Mouse (Mus musculus): ENCODE measurements around the gene Otulin.

The Otulin gene

GRCm38 (mm10) chr15:27656626-27657025, 26.1 kb upstream of the Otulin start:
- DNase-seq (ENCODE audit: low read depth) = no peak

- DNase-seq (ENCODE audit: low read depth) = peak; percentile 34
Measured at GRCm38 (mm10) chr15:27655015-27655414, 24.5 kb upstream of the Otulin start.

- peak; percentile 38 for DNase-seq (ENCODE audit: low read depth)
Measured at GRCm38 (mm10) chr15:27647686-27648085, 17.2 kb upstream of the Otulin start.

GRCm38 (mm10) chr15:27646665-27647064, 16.2 kb upstream of the Otulin start:
- no peak for DNase-seq (ENCODE audit: low read depth)

- DNase-seq (ENCODE audit: low read depth) = no peak
Measured at GRCm38 (mm10) chr15:27645250-27645649, 14.8 kb upstream of the Otulin start.

- peak; percentile 57 for DNase-seq (ENCODE audit: low read depth)
Measured at GRCm38 (mm10) chr15:27642895-27643294, 12.4 kb upstream of the Otulin start.

- DNase-seq (ENCODE audit: low read depth) = no peak
Measured at GRCm38 (mm10) chr15:27641171-27641570, 10.7 kb upstream of the Otulin start.

GRCm38 (mm10) chr15:27633941-27634900, 3.7 kb upstream of the Otulin start:
- no peak for DNase-seq (ENCODE audit: low read depth)

GRCm38 (mm10) chr15:27629800-27630600, 493 bp downstream of the Otulin start:
- DNase-seq (ENCODE audit: low read depth) = peak; percentile 39

- no peak for DNase-seq (ENCODE audit: low read depth)
Measured at GRCm38 (mm10) chr15:27629046-27629445, 1.4 kb downstream of the Otulin start.

GRCm38 (mm10) chr15:27627794-27628193, 2.7 kb downstream of the Otulin start:
- DNase-seq (ENCODE audit: low read depth) = peak; percentile 43

- DNase-seq (ENCODE audit: low read depth) = no peak
Measured at GRCm38 (mm10) chr15:27626314-27626713, 4.2 kb downstream of the Otulin start.

- no peak for DNase-seq (ENCODE audit: low read depth)
Measured at GRCm38 (mm10) chr15:27625890-27626255, 4.6 kb downstream of the Otulin start.

GRCm38 (mm10) chr15:27625014-27625889, 5.2 kb downstream of the Otulin start:
- no peak for DNase-seq (ENCODE audit: low read depth)

- no peak for DNase-seq (ENCODE audit: low read depth)
Measured at GRCm38 (mm10) chr15:27623286-27623685, 7.2 kb downstream of the Otulin start.

GRCm38 (mm10) chr15:27620475-27621185, 9.9 kb downstream of the Otulin start:
- peak; percentile 22 for DNase-seq (ENCODE audit: low read depth)

- DNase-seq (ENCODE audit: low read depth) = no peak
Measured at GRCm38 (mm10) chr15:27619683-27620082, 10.8 kb downstream of the Otulin start.

GRCm38 (mm10) chr15:27618778-27619533, 11.5 kb downstream of the Otulin start:
- peak; percentile 39 for DNase-seq (ENCODE audit: low read depth)

- DNase-seq (ENCODE audit: low read depth) = no peak
Measured at GRCm38 (mm10) chr15:27617227-27617626, 13.3 kb downstream of the Otulin start.

GRCm38 (mm10) chr15:27616159-27616558, 14.3 kb downstream of the Otulin start:
- DNase-seq (ENCODE audit: low read depth) = no peak
